Mouse (Mus musculus): Measurements from ENCODE around the gene Wdr95.

- TF ChIP-seq CTCF (IDR thresholded peaks at IDR 0.05), result no peak
- TF ChIP-seq POLR2A (IDR thresholded peaks at IDR 0.05; ENCODE audit: insufficient read depth, low read depth, low read length), result no peak
- TF ChIP-seq EP300 (IDR thresholded peaks at IDR 0.05; ENCODE audit: insufficient read depth, low read depth, low read length), result no peak
These were observed 9.5 kb downstream of the Wdr95 start for GRCm38 (mm10) chr5:149537796-149538511.

All from heart, adult 2 months (tissue).